Mouse (Mus musculus): ENCODE data around the gene Eif5b.
A peak's percentile ranks its signal among the peaks of the same experiment; 100 is the strongest.
"Not testable (repeated sequence)": the region's sequence is repeated elsewhere in the genome, so short reads cannot be mapped to it uniquely, and the experiment has no call there.

The Eif5b gene

DNA sequence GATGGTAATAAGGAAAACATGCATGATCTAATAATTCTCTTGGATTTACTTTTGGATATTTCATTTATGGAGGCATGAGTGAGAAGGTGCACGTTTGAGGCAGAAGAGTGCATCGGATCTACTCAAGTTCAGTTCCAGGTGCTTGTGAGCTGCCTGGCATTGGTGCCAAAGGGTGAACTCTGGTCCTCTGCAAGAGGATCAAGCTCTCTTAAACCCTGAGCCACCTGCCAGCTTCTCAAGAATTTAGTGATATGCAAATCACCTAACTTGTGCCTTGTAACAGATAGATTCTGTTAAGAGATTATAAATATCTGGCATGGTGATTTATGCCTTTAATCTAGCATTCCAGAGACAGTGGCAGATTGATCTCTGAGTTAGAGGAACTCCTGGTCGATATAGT, 5.2 kb downstream of the Eif5b start:
- no peak for DNase-seq (ENCODE audit: low read depth, low spot score)

DNA sequence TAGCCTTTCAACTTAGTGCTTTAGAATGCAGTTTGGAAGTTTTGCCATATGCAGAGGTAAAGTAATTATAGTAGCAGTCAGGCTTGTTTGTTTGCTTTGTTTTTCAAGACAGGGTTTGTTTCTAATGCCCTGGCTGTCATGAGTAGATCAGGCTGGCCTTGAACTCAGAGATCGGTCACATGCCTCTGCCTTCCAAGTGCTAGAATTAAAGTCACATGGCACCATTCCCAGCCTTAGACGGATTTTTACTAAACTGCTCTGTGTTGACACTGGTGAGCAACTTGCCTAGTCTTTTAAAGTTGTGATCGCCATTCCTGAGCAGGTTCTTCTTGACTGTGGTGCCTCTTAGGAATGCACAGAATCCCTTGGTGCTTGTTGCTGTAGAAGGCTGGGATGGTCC, 8.9 kb downstream of the Eif5b start:
- DNase-seq (ENCODE audit: low read depth, low spot score) = no peak

DNA sequence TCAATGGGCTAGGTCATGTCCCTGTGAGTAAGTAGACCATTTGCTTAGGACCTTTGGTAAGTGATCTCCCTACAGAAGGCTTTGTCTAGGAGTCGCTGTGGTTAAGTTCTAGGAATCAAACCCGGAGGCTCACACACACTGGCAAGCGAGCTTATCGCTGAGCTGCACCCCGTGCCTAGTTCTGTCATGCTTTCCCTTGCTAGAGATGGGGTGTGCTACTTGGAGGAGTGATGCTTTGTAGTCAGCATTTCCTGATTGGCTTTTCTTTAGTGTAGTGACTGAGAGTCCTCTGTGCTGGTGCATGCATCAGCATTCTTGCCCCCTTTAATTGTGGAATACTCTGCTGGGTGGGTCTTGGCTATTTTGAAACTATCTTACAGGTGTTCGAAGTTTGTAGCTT, 13.8 kb downstream of the Eif5b start:
- DNase-seq (ENCODE audit: low read depth, low spot score) = no peak

DNA sequence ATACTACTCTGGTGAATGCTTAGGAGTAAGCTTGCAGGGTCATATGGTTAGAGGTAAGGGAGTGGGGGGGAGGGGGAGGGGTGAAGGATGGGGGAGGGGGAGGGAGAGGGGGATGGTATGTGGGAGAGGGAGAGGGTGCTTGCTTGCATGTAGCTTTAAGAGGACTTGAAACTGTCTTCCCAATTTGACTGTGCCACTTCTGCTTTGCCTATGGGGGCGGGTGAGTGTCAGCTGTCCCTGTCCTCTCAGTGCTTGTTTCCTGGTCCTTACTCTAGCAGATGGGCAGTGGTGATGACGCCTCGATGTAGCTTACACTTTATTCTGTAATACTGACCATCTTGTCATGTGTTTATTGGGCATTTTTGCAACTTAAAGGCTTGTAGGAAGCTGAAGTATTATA, 14.3 kb downstream of the Eif5b start:
- no peak for DNase-seq (ENCODE audit: low read depth, low spot score)

DNA sequence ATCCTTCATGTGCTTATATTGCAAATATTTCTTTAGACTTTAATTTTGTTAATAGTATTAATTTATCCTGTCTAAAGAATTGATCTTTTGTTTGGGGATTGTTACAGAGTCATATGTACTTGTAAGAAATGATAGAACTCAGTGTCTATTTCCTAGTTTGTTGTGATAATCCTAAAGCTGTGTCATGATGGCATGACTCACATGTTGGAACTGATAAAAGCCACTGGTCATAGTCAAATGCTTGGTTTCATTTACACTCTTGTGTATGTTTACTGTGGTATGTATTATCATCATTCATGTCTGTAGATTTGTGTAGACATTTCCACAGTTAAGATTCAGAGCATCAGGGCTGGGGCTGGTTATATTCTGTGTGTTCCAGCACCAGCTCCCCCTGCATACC, 14.7 kb downstream of the Eif5b start:
- no peak for DNase-seq (ENCODE audit: low read depth, low spot score)

DNA sequence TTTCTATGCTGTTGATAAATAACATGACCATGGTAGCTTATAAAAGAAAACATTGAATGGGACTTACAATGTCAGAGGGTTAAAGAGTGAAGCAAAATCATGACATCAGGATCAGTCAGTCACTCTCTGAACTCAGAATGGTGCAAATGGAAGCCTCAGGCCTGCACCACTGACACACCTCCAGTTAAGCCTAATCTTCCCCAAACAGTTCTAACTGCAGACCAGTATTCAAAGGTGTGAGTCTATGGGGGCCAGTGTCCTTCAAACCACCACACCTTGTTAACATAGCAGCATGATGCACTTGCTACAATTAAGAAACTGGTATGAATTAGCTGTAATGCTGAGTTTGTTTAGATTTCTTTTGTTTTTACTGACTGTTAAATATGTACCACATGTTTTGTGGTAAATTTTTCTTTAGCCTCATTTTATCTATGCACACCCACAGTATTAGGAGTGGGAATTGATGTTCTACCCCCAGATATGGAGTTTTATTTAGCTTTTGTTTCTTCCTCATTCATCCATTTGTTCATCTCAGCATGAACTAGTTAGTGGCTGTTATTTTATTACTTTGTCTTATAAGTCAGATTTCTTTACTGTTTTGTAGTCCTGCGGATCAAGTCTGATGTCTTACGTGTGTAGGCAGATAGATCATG, 16.9 kb downstream of the Eif5b start:
- DNase-seq (ENCODE audit: low read depth, low spot score) = no peak

DNA sequence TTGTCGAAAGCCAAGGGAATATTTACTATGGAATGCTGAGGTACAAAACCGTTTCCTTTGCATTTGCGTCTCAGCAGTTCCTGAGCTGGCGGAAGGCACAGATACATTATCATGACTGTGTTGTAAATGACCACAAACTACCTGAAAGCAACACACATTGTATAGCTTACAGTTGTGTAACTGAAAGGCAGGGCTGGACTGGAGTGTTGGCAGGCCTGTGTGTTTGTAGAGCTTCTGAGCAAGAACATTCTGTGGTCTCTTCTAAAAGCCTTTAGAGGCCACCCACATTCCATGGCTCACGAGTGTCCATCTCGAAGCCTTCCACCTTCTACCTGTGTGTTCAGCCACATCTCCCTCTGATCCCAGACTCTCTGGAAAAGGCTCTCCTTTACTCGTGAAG, 29.5 kb downstream of the Eif5b start:
- no peak for DNase-seq (ENCODE audit: low read depth, low spot score)

DNA sequence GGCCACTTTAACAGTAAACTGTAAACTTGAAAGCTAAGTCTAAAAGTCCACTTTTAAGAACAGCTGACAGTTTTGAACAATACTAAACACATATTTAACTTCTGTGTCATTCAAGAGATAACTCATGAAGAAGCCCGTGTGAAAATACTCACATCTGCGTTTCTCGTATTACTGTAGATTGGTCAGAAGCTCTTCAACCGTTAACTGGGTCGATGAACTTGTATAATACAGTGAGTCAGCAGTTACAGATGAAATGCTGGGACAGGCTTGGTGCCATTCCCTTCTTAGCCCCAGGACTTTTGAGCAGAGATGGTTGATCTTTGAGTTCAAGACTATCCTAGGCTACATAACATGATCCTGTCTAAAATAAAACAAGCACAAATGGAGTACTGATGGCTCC, 33.6 kb downstream of the Eif5b start:
- DNase-seq (ENCODE audit: low read depth, low spot score) = no peak

DNA sequence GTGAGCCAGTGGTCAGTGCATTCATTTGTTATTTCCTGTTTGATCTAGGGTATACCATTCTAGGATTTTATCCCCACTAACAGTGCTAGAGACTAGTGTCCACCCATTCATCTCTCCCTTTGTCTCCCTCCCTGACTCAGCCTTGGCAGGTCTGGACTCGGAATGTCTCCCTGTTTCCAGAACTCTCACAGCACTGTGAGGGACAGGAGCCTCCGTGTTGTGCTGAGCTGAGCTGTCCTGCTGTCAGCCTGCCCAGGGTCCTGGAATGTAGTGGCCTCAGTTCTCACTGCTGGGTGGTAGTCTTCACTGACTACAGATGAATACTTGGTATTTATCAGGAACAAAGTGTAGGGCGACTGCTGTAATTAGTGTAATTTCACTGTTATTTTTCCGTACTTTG, 37.7 kb downstream of the Eif5b start:
- no peak for DNase-seq (ENCODE audit: low read depth, low spot score)

DNA sequence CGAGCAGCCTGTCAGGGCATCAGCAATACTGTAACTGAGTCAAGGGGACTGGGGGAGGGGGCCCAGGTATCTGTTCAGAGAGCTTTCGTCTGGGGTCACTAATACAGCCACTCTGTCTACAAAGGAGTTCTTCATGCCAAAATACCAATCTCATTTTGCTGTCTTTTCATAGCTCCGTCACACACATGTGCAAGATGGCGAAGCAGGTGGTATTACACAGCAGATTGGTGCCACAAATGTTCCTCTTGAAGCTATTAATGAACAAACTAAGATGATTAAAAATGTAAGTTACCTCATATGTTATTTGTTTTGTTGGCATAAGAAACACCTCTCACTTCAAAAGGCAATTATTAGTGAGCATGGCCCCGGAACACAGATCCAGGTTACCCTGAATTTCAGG, 39.6 kb downstream of the Eif5b start:
- no peak for DNase-seq (ENCODE audit: low read depth, low spot score)

DNA sequence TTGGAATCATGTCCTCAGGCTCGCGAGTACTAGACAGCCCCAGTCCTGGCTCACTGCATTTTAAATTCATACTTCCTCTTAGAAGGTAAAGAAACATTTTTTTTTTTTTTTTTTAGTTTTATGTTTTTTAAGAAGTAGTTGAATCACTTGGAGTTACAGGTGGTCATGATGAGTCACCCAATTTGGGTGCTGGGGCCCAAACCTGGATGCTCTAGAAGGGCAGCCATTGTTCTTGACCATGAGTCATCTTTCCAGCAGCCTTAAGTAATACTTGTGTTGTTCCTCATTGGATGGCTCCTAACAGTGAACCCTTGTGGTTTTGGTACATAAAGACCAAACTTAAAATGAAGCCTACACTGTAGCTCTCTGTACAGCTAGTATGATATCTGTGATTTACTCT, 41.1 kb downstream of the Eif5b start:
- DNase-seq (ENCODE audit: low read depth, low spot score) = no peak

DNA sequence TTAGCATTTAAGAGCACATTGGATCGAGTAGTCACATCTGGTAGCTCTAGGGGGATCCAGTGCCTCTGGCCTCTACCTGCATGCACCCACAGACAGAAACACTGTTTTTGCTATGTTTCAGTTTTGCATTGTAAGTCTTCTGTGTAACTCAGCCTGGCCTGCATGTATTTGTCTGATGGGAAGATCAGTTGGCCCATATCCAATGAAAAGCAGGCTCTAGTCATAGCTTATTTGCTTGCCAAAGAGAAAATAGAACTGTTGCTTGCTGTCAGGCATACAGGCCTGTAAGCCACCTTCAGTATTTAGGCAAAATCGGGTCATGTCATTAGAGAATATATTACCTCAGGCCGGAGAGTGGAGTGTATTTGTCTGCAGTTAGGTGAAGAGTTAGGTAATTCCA, 50.3 kb downstream of the Eif5b start:
- no peak for DNase-seq (ENCODE audit: low read depth, low spot score)

DNA sequence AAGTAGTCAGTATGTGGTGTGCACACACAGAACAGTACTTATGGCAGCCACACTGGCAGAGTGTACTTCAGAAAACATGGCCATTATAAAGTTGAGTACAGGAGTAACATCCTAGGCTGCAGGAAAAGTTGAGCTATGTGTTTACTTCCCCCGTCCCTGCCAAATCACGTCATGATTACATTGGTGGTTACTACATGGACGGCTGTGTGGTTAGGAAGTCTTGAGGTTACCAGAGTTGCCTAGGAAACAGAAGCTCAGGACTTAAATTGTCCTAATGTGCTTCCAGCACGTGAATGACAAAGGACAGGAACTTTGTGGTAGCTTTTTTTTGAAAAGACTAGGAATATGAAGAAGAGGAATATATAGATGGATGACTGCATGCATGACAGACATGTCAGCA, 51.8 kb downstream of the Eif5b start:
- no peak for DNase-seq (ENCODE audit: low read depth, low spot score)

DNA sequence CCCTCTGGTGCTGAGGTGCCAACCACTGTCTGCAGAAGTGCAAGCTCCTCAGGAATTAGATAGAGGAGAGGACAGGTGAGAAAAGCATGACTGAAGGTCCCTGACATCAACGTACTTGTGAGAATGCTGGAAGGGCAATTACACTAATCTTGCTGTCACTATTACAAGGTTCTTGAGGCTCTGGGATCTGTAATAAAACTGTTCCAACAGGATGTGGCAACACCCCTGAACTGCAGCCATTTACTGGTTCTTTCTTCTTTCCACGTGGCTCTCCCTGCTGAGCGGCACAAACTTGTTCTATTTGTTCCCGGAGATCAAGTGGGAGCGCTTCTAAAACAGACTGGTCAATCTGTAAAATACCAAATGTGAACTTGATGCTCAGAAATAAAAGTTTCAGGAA, 57.4 kb downstream of the Eif5b start:
- DNase-seq (ENCODE audit: low read depth, low spot score) = no peak

DNA sequence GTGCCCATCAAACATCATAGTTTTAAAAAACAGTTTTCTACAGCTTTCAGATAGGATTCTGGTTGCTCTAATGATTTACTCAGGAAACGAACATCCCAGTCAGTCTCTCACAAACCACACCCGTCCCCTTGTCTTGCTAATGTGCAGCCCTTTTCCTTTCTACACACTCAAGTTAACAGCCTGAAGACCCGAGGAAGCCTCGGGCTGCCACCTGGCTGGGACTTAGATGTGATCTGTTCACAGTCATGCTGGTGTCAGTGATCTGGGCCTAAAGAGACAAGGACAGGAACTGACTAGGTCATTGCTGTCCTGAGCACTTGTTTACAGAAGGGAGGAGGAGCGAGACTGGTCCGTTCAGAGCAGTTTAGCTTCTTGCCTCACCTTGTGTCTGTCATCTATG, 60.6 kb downstream of the Eif5b start:
- peak; percentile 43 for DNase-seq (ENCODE audit: low read depth, low spot score)

DNA sequence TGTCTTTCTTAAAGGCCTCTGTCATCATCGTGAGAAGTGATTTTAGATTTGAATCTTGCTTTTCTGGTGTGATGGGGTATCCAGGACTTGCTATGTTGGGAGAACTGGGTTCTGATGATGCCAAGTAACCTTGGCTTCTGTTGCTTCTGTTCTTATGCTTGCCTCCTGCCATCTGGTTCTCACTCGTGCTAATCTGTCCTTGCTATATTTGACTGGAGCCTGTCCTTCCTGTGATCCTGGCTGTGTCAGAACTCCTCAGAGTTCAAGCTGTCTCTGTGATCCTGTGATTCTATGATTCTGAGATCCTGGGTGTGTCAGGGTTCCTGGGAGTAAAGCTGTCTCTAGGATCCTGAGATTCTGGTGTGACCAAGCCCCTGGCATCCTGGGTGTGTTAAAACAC, 64.3 kb downstream of the Eif5b start:
- not testable (repeated sequence) for DNase-seq (ENCODE audit: low read depth, low spot score)

DNA sequence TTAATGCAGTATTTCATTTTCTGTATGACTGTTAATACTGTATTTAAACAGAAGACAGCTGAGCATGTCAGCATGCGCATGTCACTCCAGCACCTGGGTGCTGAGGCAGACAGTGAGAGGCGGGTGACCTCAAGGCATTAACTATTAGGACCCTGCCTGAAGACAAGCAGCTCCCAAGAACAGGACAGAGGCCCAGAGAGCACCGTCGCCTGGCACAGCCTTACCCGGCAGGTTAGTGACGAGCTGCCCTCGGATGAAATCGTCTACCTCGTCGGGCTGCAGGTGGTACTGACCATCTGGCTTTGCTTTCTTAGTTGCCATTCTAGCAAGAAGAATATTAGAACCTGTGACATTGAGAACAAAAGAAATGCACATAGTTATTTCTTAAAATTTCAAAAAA, 69.5 kb downstream of the Eif5b start:
- no peak for DNase-seq (ENCODE audit: low read depth, low spot score)

DNA sequence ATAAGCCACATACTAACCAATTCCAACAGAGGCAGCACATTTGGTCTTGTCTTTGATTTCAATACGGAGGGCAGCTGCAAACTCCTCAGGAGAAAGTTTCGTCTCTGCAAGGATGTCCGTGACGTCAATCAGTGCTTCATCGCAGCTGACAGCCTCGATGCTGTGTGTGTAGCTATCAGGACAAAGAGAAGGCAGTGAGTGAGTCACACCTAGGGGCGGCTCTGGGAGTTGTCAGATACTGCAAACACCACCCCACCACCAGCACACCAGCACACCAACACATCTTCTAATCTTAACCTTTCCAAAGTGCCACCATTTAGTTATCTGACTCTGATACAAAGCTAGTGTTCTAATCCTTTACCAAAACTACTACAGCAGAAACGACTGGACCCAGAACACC, 73.5 kb downstream of the Eif5b start:
- DNase-seq (ENCODE audit: low read depth, low spot score) = no peak

DNA sequence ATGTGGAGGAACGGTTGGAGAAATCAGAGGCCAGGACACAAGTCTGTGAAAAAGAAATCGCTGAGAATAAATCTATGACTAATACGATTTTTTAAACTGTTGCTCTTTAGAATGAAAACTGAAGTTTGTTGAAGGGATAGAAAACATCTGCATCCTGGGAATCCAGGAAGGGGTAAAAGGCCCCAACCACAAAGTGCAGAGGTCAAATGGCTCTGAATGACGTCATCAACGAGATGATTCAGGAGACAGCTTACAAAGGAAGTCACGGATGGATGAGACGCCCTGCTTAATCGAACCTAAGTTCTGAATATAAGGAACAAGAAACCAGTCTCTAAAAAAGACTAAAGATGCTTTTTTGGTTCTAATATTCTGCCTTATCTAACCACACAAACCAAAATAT, 83.5 kb downstream of the Eif5b start:
- DNase-seq (ENCODE audit: low read depth, low spot score) = no peak

DNA sequence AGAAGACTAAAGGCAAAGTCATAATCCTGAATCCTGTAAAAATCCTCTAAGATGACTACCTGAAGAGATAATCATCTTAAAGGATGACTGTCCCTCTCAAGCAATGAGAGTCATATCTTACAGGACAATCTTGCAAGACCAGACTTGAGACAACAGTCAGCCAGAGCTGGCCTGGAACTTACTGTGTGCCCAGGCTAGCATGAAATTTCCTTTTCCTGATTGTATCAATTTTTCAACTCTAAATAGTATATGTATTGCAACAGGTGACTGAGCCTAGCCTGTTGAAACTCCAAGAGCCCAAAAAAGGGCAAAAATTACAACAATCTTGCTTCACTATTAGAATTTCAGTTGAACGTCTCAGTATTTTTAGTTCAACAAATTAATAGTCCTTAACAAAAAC, 105.4 kb downstream of the Eif5b start:
- no peak for DNase-seq (ENCODE audit: low read depth, low spot score)

DNA sequence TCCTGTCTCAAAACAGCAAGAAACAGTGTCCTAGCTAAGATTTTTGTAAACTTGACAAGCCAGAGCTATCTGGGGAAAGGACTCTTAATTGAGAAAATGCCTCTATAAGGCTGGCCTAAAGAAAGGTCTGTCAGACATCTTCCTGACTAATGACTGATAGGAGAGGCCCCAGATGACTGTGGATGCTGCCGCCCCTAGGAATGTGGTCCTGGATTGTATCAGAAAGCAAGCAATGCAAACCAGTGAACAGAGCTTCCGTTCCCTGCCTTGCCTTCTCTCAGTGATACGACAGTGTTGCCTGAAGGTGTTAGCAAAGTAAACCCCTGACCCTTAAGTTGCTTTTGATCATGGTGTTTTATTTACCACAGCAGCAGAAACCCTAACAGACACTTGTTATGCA, 106.0 kb downstream of the Eif5b start:
- no peak for DNase-seq (ENCODE audit: low read depth, low spot score)

All from WW6 (cell line).